Mouse (Mus musculus) layer of hippocampus, adult 8-10 months (tissue): ENCODE measurements at regions not wholly inside any gene's neighbourhood (a gene's known extent, or its start where the extent isn't known, plus 50 kb on each side); places are given as distances from the start of the nearest gene placed in this dataset.

Source experiments
- DNase-seq, 2 experiments: peaks; one replicate each; pipeline ENCODE4 v3.0.0; 2022; ENCODE audit warnings: low spot score in 2 of 2

GRCm38 (mm10) chr15:62908379-62908778 is 936.6 kb downstream of the Gsdmc2 start:
- no peak for DNase-seq

DNA sequence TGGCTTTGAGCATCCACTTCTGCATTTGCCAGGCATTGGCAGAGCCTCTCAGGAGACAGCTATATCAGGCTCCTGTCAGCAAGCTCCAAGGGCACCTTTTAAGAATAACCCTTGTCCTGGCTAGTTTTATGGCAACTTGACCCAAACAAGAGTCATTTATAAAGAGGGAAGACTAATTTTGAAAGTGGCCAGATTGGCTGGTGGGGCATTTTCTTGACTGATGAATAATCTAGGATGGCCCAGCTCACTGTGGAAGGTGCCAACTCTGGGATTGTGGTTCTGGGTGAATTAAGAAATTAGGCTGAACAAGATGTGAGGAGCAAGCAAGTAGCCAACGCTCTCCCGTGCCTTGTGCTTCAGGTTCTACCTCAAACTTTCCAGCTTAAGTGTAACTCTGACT is 937.8 kb downstream of the Gsdmc2 start:
- no peak for DNase-seq

GRCm38 (mm10) chr15:62903047-62903822 is 941.7 kb downstream of the Gsdmc2 start:
- peak; percentile 87 to 90 for DNase-seq

DNA sequence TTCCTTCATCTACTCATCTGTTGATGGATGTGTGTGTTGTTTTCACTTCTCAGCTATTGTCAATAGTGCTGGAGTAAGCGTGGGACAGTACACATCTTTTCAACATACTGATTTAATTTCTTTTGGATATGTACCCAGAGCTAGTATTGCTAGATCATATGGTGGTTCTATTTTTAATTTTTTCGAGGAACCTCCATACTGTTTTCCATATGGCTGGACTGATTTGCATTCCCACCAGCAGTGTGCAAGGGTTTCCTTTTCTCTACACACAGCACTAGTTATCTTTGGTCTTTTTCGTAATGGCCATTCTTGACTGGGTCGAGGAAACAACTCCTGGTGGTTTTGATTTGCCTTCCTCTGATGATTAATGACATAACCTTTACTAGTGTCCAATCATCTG is 943.0 kb downstream of the Gsdmc2 start:
- DNase-seq, result no peak

DNA sequence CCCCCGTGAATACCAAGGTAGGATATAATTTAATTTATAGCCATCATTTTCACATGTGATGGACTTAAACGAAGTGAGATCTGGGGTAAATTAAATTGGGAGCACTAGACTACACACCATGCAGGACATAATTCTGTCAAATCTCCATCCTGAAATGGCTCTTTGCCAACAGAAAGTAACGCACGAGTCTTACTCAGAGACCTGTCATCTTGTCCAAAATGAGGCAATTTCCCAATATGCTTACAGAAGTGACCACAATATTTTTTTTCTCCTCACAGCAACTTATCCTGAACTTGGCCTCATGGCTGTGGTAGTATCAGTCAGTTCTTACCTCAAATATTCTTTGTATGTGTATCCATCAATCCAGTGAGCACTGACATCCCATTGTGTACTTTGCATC is 955.2 kb downstream of the Gsdmc2 start:
- DNase-seq, result no peak

- no peak for DNase-seq
Observed at GRCm38 (mm10) chr15:62885331-62885730, 959.6 kb downstream of the Gsdmc2 start.

GRCm38 (mm10) chr15:62871082-62871766 is 973.8 kb downstream of the Gsdmc2 start:
- DNase-seq, result no peak

DNA sequence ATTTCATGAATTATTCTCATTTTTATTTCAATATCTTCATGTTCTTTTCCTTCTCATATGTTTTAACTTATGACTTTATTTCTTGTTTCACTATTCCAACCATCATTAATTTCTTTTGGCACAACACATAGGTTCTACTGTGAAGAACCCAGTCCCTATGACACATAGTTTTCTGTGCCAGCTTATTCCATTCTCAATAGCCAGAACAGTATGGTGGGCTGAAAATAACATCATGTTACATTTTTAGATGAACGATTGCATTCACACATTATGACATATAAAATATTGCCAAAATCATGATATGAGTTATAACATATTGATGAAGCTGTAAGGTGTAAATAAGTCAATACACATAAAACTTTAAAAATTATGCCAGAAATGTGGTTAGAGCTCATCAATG is 982.4 kb downstream of the Gsdmc2 start:
- no peak for DNase-seq

- no peak for DNase-seq
Observed at GRCm38 (mm10) chr15:62861422-62861821, 983.6 kb downstream of the Gsdmc2 start.

- DNase-seq, result no peak
Observed at GRCm38 (mm10) chr15:62849326-62849725, 995.7 kb downstream of the Gsdmc2 start.

DNA sequence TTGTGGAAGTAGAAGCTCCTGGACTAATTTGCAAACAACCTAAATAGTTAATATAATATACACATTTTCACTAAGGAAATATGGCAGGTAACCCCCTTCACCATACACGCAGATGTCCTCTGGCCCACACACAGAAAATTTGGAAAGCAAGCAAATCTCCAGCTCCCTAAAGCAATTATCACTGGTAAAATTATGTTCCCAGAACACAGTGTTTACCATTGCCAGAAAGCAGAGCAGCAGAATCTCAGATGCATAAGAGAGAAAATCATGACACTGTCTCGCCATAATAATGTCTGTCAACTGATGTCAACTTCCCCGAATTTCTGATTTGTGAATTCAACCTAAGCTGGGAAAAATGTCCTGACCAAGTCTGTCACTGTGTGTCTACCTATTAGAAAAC is 999.1 kb downstream of the Gsdmc2 start:
- DNase-seq, result peak; percentile 6 to 25

DNA sequence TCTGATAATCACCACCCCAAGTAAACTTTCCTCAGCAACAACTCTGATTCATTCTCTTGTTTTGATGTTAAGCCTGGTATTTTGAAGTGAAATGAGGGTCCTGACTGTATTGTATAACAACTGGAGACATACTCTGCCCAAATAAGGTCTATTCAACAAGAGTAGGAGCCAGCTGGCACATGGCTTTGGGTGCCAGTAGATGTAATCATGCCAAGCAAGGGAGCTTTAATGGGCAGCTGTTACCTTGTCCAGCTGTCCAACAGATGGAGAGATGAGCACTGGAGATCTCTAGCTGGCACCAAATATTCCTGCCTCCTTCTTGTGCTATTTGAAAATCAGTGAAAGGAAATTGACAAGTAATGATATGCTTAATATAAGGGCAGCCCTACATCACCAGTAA is 1019.4 kb downstream of the Gsdmc2 start:
- peak in 1 of 2 experiments; percentile 5 for DNase-seq

DNA sequence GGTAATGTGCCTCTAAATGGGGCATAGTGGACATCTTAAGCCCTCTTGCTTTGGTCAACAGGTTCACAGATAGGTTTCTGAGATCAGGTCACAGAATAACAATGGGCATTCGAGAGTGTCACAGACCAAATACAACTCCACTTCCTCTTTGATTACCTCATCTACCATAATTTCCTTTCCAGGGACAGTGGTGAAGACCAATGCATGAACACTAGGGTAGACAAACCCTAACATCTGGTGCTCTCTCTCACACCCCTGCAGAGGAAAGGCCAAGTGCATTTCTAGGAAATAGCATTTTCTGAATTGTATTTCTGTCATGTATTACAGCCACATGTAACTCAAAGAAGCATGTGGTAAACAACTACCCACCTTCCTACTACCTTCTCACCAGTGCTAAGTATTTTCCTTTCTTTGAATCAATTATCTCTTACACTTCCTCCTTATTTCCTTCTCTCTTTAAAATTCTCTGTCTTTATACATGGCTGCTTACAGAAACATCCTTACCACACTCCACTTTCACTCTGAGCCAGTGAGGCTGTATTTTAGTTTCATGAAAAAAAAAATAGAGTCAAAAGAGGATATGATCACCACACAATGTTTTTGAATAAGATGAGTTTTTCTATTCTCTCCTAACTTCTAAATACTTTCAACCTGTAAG is 1021.0 kb downstream of the Gsdmc2 start:
- DNase-seq, result no peak

DNA sequence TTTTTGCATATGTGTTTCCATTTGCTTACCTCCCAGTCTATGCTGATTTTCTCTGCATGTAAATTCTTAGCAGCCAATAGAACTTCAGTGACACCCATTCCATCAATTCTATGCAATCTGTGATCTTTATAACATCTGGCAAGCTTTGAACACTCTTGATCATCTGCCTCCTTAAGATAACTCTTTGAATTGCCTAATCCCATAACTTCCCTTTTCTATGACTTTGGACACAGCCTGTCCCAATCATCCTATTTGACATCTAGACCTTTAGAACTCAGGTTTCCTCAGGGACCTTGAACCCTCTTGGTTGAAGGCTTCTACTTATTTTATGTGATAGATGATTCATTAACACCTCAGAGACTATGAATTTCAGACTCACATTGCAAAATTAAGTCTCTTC is 1022.7 kb downstream of the Gsdmc2 start:
- no peak for DNase-seq

DNA sequence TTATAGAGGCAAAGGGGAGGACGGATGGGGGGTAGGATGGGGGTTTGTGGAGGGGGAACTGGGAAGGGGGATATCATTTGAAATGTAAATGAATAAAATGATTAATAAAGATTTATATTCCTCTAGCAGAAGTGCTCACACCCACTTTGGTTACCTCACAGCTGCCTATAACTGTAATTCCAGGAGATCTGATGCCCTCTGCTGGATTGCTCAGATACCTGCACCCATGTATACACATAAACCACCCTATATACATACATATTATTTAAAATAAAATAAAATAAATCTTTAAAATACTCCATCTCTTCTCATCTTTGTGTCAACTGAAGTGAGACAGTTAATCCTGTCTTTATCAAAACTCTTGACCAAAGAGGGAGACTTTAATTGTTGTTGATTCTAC is 1031.9 kb downstream of the Gsdmc2 start:
- DNase-seq, result no peak

GRCm38 (mm10) chr15:62812026-62812425 is 1033.0 kb downstream of the Gsdmc2 start:
- peak; percentile 11 to 37 for DNase-seq

- DNase-seq, result no peak
Observed at GRCm38 (mm10) chr15:62809320-62809719, 1035.7 kb downstream of the Gsdmc2 start.

- DNase-seq, result no peak
Observed at GRCm38 (mm10) chr15:62808087-62808808, 1036.7 kb downstream of the Gsdmc2 start.

DNA sequence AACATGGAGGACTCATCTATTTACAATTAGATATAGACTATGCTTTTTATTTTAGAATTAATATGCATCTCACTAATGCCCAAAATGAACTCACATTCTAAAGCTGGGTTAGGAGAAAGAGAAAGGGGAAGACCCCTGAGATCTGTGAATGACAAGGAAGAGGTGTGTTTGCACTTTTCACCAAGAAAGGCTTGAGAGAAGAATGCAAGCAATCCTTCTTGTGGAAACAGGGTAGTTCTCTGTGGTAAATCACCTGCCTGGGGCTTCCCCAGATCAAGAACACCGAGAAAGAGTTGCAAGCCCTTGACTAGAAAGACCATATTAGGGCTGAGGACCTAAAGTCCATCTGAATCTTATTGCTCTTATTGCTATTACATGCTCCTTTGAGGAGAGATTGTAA is 1037.6 kb downstream of the Gsdmc2 start:
- no peak for DNase-seq

DNA sequence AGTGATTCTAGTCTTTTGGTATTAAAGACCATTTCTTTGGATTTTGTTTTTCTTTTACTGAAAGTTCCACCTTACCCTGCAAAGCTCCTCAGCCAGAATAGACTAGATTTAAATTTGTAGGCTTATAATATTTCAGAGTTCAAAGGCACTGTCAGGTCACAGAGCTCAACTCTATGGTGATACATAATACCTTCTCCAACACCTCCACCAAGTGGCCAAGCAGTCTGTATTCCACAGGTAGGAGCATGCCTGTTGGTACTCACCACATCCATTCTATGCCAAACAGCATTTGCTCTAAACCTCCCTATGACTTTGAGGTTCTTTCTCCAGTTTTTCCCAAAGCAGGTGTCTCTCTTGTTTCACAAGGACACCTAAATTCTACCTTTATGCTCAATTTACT is 1042.2 kb downstream of the Gsdmc2 start:
- no peak for DNase-seq

- DNase-seq, result no peak
Observed at GRCm38 (mm10) chr15:62798731-62799130, 1046.2 kb downstream of the Gsdmc2 start.

DNA sequence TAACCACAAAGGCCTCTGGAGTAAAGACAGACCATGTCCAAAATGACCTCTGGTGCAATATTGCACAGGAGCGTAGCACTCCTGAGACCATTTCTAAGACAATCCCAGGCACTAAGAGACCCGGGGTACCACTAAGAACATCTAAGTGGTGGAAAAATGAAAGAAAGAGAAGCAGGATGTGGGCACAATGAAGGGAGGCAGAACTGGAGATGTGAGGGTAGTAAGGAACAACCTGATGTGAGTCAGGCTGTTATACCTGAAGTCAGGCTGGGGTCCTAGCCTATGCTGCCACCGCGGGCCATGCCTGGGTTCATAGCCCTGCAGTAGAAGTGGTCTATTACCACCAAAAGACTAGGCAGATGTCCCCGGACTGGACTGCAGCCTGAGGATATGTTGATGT is 1051.4 kb downstream of the Gsdmc2 start:
- DNase-seq, result no peak
